Mouse (Mus musculus) kidney, postnatal 10 days (tissue): Measurements from ENCODE around the gene Spred2.

Experiments
- DNase-seq: peaks from one replicate; pipeline ENCODE4 v3.0.0; 2021; ENCODE audit warnings: mixed read lengths

The Spred2 gene

DNA sequence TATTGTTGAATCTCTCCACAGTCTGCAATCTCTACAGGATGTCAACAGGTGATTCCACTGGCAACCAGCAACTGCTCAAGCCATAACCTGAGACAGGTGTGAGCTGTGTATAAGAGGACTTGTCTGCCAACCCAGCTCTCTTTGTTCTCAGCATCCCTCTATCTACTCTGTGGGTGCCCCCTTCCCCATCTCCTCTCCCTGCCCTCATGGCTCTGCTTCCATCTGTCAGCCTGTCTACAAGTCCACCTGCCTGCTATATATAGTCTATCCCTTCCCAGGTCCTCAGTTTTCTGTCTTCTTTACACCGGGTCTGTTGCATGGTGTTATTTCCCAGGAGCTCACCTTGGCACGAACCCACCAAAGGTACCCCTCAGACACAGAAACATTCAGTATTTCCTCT, 140.8 kb downstream of the Spred2 start:
- no peak for DNase-seq

DNA sequence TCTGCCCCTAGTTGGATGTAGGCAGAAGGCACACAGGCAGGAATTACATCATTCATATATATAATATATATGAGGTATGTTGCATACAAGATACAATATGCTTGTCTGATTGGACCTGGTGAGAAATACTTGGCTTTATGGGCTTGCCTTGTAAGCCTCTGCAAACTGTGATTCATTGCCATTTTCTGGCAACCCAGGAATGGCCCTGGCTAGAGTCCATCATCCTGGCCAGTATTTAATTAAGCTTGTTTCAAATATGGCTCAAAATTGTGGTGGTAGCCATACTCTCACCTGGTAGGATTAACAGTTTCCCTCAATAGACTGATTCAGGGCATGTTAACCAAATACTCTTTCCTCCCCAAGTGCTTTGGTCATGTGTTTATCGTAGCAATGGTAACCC, 141.9 kb downstream of the Spred2 start:
- no peak for DNase-seq

DNA sequence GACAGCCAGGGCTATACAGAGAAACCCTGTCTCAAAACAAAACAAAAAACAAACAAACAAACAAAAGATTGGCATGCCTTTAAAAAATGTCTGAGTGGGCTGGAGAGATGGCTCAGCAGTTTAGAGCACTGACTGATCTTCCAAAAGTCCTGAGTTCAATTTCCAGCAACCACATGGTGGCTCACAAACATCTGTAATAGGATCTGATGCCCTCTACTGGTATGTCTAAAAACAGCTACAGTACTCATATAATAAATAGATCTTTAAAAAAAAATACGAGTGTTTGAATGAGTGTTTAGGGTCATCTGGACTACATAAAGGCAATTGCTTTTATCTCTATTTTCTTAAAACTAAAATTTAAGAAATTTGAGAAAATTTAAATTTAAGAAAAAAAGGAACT, 143.3 kb downstream of the Spred2 start:
- no peak for DNase-seq

DNA sequence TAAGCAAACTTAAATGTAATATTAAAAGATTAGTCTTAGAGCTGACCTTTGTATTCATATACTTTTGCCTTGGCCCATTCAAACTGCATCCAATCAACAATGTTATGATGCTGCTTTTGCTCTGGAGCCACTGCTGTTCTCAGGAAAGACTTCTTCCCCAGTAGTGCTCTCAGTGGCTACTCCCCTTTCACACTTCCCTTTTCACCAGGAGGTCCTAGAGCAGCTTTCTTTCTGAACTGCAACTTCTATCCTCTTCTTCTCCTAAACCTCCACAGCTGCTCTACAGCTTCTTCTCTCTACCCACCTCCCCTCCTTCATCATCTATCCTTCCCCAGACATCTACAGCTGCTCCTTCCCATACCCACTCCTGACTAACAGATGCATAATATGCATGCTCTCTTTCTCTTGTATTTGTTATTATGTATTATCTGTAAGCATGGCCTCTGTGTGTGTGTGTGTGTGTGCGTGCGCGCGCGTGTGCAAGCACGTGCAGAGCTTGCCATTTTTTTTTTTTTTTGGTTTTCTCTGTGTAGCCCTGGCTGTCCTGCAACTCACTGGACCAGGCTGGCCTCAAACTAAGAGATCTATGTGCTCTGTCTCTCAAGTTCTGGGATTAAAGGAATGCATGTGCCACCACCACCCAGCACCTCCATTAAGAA, 144.3 kb downstream of the Spred2 start:
- DNase-seq: no peak

DNA sequence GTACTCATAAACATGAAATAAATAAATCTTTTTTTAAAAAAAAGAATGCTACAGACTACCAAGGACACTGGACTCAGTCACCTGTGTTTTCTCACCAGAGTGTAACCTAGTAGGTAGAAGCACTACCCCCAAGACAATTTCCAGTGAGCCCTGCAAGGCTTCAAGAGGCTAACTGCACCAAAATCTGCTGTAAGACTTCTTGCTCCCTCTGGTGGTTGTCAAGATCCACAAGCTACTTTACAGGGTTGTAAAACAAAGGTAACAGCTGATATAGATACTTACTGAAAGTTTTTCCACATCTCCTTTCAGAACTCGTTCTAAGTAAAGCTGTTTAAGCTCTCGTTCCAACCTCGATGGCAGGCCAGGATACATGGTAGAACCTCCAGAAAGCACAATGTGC, 148.0 kb downstream of the Spred2 start:
- DNase-seq: peak; percentile 40

DNA sequence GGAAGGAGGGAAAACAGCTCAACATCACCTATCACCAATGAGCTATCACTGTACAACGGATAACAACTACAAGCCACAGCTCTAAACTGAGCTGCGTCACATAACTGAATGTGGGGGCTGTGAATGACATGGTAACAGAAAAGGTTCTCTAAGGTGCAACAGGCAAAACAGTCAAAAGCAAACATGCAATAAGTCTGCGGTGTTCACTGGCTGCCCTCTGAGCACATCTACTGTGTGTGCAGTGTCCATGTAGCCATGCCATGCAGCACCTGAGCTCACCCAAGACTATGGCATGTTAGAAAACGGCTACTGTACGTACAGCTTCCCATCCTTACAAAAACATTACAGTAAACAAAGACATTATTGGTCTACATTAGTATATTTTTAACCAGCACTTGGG, 148.7 kb downstream of the Spred2 start:
- DNase-seq: no peak
